Mouse (Mus musculus) spleen, adult 2 months (tissue): ENCODE measurements around the gene Lbp. TPM values are rescaled to one million over a fixed set of nuclear protein-coding genes. Genes with fewer than 3 reads are reported as not detected.

ENCODE experiments used
- DNase-seq, 2 experiments: peaks; one replicate each; pipeline versions ENCODE4 v3.0.0 to v3.0.0-alpha.2; 2012 to 2021; ENCODE audit warnings: low spot score in 2 of 2, low read depth in 1 of 2
- H3K27ac ChIP-seq: fragments of 200-500 bp; 2 replicates; pipeline ENCODE4 v1.5.1; 2012; ENCODE audit warnings: low read length, inconsistent platforms; ENCODE audit not compliant: insufficient read depth
- H3K27me3 ChIP-seq: fragments of 200-500 bp; 2 replicates; pipeline ENCODE4 v1.6.1; 2012; ENCODE audit warnings: mild to moderate bottlenecking, moderate library complexity, low read length, inconsistent platforms; ENCODE audit not compliant: control insufficient read depth, insufficient read depth
- H3K36me3 ChIP-seq: fragments of 200-500 bp; 2 replicates; pipeline ENCODE4 v1.6.1; 2012; ENCODE audit warnings: mild to moderate bottlenecking, low read length, inconsistent platforms; ENCODE audit not compliant: control insufficient read depth, insufficient read depth
- H3K4me1 ChIP-seq: fragments of 200-500 bp; 2 replicates; pipeline ENCODE4 v1.6.1; 2011; ENCODE audit warnings: inconsistent platforms; ENCODE audit not compliant: control insufficient read depth, insufficient read depth, insufficient read length
- H3K4me3 ChIP-seq: fragments of 200-500 bp; 2 replicates; pipeline ENCODE4 v1.5.1; 2011; ENCODE audit warnings: mild to moderate bottlenecking, inconsistent platforms; ENCODE audit not compliant: insufficient read depth, insufficient read length; ENCODE audit errors: extremely low read depth
- CTCF ChIP-seq: fragments of 200-500 bp; IDR thresholded peaks from 2 replicates; pipeline ENCODE4 v1.5.1; 2011; ENCODE audit warnings: mild to moderate bottlenecking, inconsistent platforms; ENCODE audit not compliant: insufficient read depth, insufficient read length, insufficient replicate concordance; ENCODE audit errors: extremely low read depth
- POLR2A ChIP-seq: fragments of 200-500 bp; IDR thresholded peaks from 2 replicates; pipeline ENCODE4 v1.6.1; 2011; ENCODE audit warnings: low read depth, low read length, inconsistent platforms
- WGBS: fragments of 180-500 bp; shearing (Covaris S2); methylation state at CpG from one replicate; pipeline ENCODE4 v1.1.7; 2018; 5-methylcytosine and 5-hydroxymethylcytosine counted together
- polyA plus RNA-seq: library from polyadenylated mRNA; depleted of rRNA; stranded (reverse); fragments of >200 nt; gene quantifications from 2 replicates; pipeline ENCODE4 v1.2.3, GENCODE M21; 2012

Lbp gene
- polyA plus RNA-seq, 1 experiment: 3.3 TPM

GRCm38 (mm10) chr2:158324531-158325190 lies 18.4 kb downstream of the Lbp start:
- Histone ChIP-seq H3K4me1 (no peaks in the 10 kb centered on the region), H3K27me3 (no peaks in the 10 kb centered on the region), H3K27ac (no peak overlapping the region), H3K36me3 (no peaks in the 10 kb centered on the region), H3K4me3 (no peak overlapping the region)
- 91% methylated on average over 10 of the region's 10 CpGs for WGBS
- TF ChIP-seq CTCF: no peak
- no peak for TF ChIP-seq POLR2A
- DNase-seq: no peak

GRCm38 (mm10) chr2:158325609-158326008 lies 19.3 kb downstream of the Lbp start:
- H3K27ac ChIP-seq: no peak overlapping the region
- H3K27me3 ChIP-seq: no peaks in the 10 kb centered on the region
- TF ChIP-seq POLR2A: no peak
- no peak for TF ChIP-seq CTCF
- H3K36me3 ChIP-seq: no peaks in the 10 kb centered on the region
- WGBS: 88% methylated on average over 8 of the region's 8 CpGs
- no peak for DNase-seq
- H3K4me3 ChIP-seq: no peak overlapping the region
- no peaks in the 10 kb centered on the region for H3K4me1 ChIP-seq

GRCm38 (mm10) chr2:158334356-158334755 lies 28.1 kb downstream of the Lbp start:
- Histone ChIP-seq H3K4me1 (no peaks in the 10 kb centered on the region), H3K27ac (no peak overlapping the region), H3K27me3 (no peaks in the 10 kb centered on the region), H3K4me3 (no peak overlapping the region), H3K36me3 (no peaks in the 10 kb centered on the region)
- 82% methylated on average over 13 of the region's 13 CpGs for WGBS
- DNase-seq: no peak
- TF ChIP-seq POLR2A (no peak), CTCF (no peak)

GRCm38 (mm10) chr2:158337698-158338097 lies 31.4 kb downstream of the Lbp start:
- Histone ChIP-seq H3K36me3 (no peaks in the 10 kb centered on the region), H3K4me1 (no peaks in the 10 kb centered on the region), H3K27me3 (no peaks in the 10 kb centered on the region), H3K4me3 (no peak overlapping the region), H3K27ac (no peak overlapping the region)
- WGBS: 89% methylated on average over 10 of the region's 10 CpGs
- TF ChIP-seq POLR2A (no peak), CTCF (no peak)
- DNase-seq: no peak

GRCm38 (mm10) chr2:158339948-158340564 lies 33.8 kb downstream of the Lbp start:
- H3K4me1 ChIP-seq: no peaks in the 10 kb centered on the region
- no peaks in the 10 kb centered on the region for H3K36me3 ChIP-seq
- 42% methylated on average over 11 of the region's 11 CpGs for WGBS
- peak in 1 of 2 experiments; percentile 27 for DNase-seq
- no peaks in the 10 kb centered on the region for H3K27me3 ChIP-seq
- H3K27ac ChIP-seq: no peak overlapping the region
- no peak overlapping the region for H3K4me3 ChIP-seq
- TF ChIP-seq POLR2A: no peak
- peak; percentile 72; the same call in 1 of the 2 replicates for TF ChIP-seq CTCF

GRCm38 (mm10) chr2:158341324-158341723 lies 35.0 kb downstream of the Lbp start:
- Histone ChIP-seq H3K27ac (no peak overlapping the region), H3K4me1 (no peaks in the 10 kb centered on the region), H3K4me3 (no peak overlapping the region), H3K36me3 (no peaks in the 10 kb centered on the region), H3K27me3 (no peaks in the 10 kb centered on the region)
- no peak for DNase-seq
- 81% methylated on average over 2 of the region's 2 CpGs for WGBS
- no peak for TF ChIP-seq POLR2A
- TF ChIP-seq CTCF: no peak

GRCm38 (mm10) chr2:158343495-158343894 lies 37.2 kb downstream of the Lbp start:
- 69% methylated on average over 5 of the region's 5 CpGs for WGBS
- no peaks in the 10 kb centered on the region for H3K4me1 ChIP-seq
- no peaks in the 10 kb centered on the region for H3K27me3 ChIP-seq
- DNase-seq: no peak
- TF ChIP-seq CTCF (no peak), POLR2A (no peak)
- H3K4me3 ChIP-seq: no peak overlapping the region
- no peak overlapping the region for H3K27ac ChIP-seq
- H3K36me3 ChIP-seq: no peaks in the 10 kb centered on the region
